Mouse (Mus musculus) ES-E14 (cell line): ENCODE measurements around the gene Plg.

Experiments used
- CHD2 ChIP-seq: IDR thresholded peaks from 2 replicates; pipeline ENCODE4 v1.6.1; 2014; ENCODE audit warnings: mild to moderate bottlenecking, low read depth, low read length, inconsistent platforms
- HCFC1 ChIP-seq: IDR thresholded peaks from 2 replicates; pipeline ENCODE4 v1.6.1; 2012; ENCODE audit warnings: low read length, inconsistent platforms, borderline replicate concordance; ENCODE audit not compliant: insufficient read depth
- MAFK ChIP-seq: IDR thresholded peaks from 2 replicates; pipeline ENCODE4 v1.6.1; 2014; ENCODE audit warnings: mild to moderate bottlenecking, low read depth, low read length, inconsistent platforms; ENCODE audit not compliant: insufficient read depth
- ZNF384 ChIP-seq: IDR thresholded peaks from 2 replicates; pipeline ENCODE4 v1.6.1; 2012; ENCODE audit warnings: low read depth, low read length, inconsistent platforms

- TF ChIP-seq HCFC1 (no peak), ZNF384 (no peak), MAFK (no peak), CHD2 (no peak)
These were observed 3.2 kb downstream of the Plg start for GRCm38 (mm10) chr17:12381579-12381978.
